Mouse (Mus musculus) thymus, adult 2 months (tissue): ENCODE results near the gene Mob1b. TPM values are rescaled to one million over a fixed set of nuclear protein-coding genes. Genes with fewer than 3 reads are reported as not detected.

Experiments
- DNase-seq: peaks from one replicate; pipeline ENCODE4 v3.0.0; 2021
- H3K27ac ChIP-seq: fragments of 200-500 bp; 2 replicates; pipeline ENCODE4 v1.5.1; 2012; ENCODE audit warnings: low read length, control low read depth; ENCODE audit not compliant: control insufficient read depth, insufficient read depth
- H3K27me3 ChIP-seq: fragments of 200-500 bp; 2 replicates; pipeline ENCODE4 v1.6.1; 2012; ENCODE audit warnings: mild to moderate bottlenecking, low read length, moderate library complexity, mixed read lengths; ENCODE audit not compliant: control insufficient read depth, insufficient read depth
- H3K36me3 ChIP-seq: fragments of 200-500 bp; 2 replicates; pipeline ENCODE4 v1.6.1; 2012; ENCODE audit warnings: mild to moderate bottlenecking, low read length, moderate library complexity; ENCODE audit not compliant: control insufficient read depth, insufficient read depth
- H3K4me1 ChIP-seq: fragments of 200-500 bp; replicated peaks from 2 replicates; pipeline ENCODE4 v1.6.1; 2012; ENCODE audit warnings: low read length; ENCODE audit not compliant: control insufficient read depth, insufficient read depth
- H3K4me3 ChIP-seq: fragments of 200-500 bp; 2 replicates; pipeline ENCODE4 v1.5.1; 2012; ENCODE audit warnings: mild to moderate bottlenecking, low read length, control low read depth, moderate library complexity; ENCODE audit not compliant: control insufficient read depth, insufficient read depth
- CTCF ChIP-seq: fragments of 200-500 bp; IDR thresholded peaks from 2 replicates; pipeline ENCODE4 v1.5.1; 2012; ENCODE audit warnings: mild to moderate bottlenecking, control low read depth, low read length, moderate library complexity, borderline replicate concordance; ENCODE audit not compliant: control insufficient read depth, poor library complexity, insufficient read depth; ENCODE audit errors: extremely low read depth
- POLR2A ChIP-seq: fragments of 200-500 bp; IDR thresholded peaks from 2 replicates; pipeline ENCODE4 v1.6.1; 2012; ENCODE audit warnings: mild to moderate bottlenecking, low read length, control low read depth, moderate library complexity; ENCODE audit not compliant: control insufficient read depth, poor library complexity, insufficient read depth; ENCODE audit errors: extremely low read depth
- WGBS: fragments of 180-500 bp; shearing (Covaris S2); methylation state at CpG from one replicate; pipeline ENCODE4 v1.1.7; 2018; 5-methylcytosine and 5-hydroxymethylcytosine counted together
- polyA plus RNA-seq: library from polyadenylated mRNA; depleted of rRNA; stranded (reverse); fragments of >200 nt; gene quantifications from 2 replicates; pipeline ENCODE4 v1.2.3, GENCODE M21; 2012

The Mob1b gene
- polyA plus RNA-seq, 1 experiment, result 4.9 TPM

DNA sequence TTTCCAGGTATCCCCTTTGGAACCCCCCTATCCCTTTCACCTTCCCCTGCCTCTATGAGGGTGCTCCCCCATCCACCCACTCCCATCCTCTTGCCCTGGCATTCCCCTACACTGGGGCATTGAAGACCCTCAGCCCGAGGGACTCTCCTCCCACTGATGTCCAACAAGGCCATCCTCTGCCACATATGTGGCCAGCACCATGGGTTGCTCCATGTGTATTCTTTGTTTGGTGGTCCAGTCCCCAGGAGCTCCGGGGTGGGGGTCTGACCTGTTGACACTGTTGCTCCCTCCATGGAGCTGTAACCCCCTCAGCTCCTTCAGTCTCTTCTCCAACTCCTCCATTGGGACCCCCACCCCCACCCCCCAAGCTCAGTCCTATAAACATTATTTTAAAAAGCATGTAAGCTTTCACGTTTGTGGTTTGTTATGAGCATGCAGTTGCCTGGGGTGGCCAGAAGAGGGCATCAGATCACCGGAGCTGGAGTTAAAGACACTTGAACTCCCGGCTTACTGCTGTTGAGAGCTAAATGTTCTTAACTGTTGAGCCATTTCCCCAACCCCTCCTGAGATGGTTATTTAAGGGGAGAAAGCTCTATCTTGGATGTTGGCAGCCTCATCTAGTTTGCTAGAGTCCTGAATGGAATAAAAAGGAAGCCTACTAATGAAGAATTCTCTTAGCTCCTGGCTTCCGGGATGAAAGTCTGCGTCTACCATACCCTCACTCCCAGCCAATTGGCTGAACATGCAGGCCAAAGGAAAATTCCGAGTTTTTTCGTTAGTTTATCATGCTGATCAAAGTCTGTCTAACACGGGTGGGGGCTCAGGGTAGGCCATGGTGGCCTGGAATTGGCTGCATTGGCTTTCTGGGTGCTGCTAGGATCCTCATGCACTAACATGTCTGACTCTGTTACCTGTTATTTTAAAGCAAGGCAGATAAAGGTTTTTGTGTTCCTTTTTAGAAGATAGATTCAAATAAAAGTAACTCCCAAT lies 70.9 kb downstream of the Mob1b start:
- DNase-seq, result peak; percentile 42
- 45% methylated on average over 10 of the region's 10 CpGs for WGBS
- Histone ChIP-seq H3K36me3 (no peaks in the 10 kb centered on the region), H3K27ac (no peak overlapping the region), H3K4me3 (no peak overlapping the region), H3K4me1 (no peaks in the 10 kb centered on the region), H3K27me3 (no peaks in the 10 kb centered on the region)
- TF ChIP-seq POLR2A, result no peak
- TF ChIP-seq CTCF, result no peak

DNA sequence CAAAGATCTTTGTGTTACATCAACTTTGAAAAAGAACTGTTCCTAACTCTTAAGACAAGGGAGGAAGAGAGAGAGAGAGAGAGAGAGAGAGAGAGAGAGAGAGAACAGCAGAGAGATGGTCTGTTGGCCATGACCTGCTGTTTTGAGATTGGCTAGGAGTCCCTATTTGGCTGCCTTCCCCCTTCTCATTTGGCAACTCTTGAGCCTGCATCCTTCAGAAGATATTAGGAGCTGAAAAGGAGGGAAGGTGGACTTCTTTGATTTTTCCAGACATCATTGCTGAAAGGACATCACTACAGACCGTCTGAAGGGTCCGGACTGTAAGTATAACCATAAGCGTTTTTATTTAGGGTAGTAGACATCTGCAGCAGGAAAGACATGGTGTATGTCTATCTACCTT lies 73.0 kb downstream of the Mob1b start:
- H3K27ac ChIP-seq, result no peak overlapping the region
- no peaks in the 10 kb centered on the region for H3K27me3 ChIP-seq
- H3K4me3 ChIP-seq, result no peak overlapping the region
- TF ChIP-seq POLR2A, result no peak
- no peak for TF ChIP-seq CTCF
- no peaks in the 10 kb centered on the region for H3K36me3 ChIP-seq
- no peaks in the 10 kb centered on the region for H3K4me1 ChIP-seq
- DNase-seq, result no peak
- WGBS, result 95% methylated on average over 3 of the region's 3 CpGs

DNA sequence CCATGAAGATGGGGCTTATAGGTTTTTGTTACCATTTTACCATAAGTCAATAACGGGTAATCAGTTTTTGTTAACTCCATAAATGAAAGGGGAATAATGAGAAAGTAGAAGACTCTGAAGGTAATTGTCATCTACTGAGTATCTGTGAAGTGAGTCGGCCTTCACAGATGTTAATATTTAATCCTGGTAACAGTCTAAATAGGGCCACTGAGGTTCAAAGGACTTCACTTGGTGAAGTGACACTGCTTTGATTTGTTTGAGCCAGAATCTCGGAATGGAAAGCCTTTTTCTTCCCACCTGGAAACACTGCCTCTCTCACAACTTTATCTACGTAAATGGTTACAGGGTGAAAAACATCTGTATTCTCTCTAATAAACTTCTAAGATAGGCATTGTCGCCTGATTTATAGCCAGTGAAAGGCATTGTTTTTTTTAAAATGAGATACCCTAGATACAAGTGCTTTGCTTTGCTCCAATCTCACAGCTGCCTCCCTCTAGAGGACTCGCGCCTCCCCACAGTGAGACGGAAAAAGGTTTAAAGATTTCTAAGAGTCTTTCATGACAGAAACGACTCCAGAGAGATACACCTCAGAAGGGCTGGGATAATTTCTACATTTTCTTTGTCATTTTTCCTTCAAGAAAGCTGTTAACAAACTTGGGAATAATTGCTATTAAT lies 75.4 kb downstream of the Mob1b start:
- H3K27me3 ChIP-seq, result no peaks in the 10 kb centered on the region
- no peaks in the 10 kb centered on the region for H3K36me3 ChIP-seq
- WGBS, result 79% methylated on average over 9 of the region's 9 CpGs
- DNase-seq, result no peak
- no peaks in the 10 kb centered on the region for H3K4me1 ChIP-seq
- TF ChIP-seq POLR2A (no peak), CTCF (no peak)
- no peak overlapping the region for H3K27ac ChIP-seq
- no peak overlapping the region for H3K4me3 ChIP-seq

DNA sequence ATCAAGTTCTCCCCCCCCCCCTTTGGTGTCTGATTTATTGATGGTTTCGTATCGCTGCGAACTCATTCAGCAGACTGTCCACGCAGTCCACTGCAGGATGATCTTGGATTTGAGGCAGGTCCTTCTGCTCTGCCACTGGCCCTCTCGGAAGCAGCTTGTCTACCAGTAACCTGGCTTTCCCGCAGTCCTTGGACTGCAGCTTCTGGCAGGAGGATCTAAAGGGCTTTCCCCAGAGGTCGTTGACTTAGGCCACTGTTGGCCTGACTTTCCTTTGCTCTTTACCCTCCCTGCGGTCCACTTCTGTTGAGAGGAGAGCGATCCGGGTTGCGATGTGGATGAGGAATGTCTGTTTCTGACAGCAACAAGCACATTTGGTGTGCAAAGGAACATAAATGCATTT lies 75.9 kb downstream of the Mob1b start:
- TF ChIP-seq CTCF (no peak), POLR2A (no peak)
- H3K27me3 ChIP-seq, result no peaks in the 10 kb centered on the region
- H3K36me3 ChIP-seq, result no peaks in the 10 kb centered on the region
- WGBS, result 86% methylated on average over 11 of the region's 11 CpGs
- DNase-seq, result no peak
- H3K4me3 ChIP-seq, result no peak overlapping the region
- H3K27ac ChIP-seq, result no peak overlapping the region
- H3K4me1 ChIP-seq, result no peaks in the 10 kb centered on the region

DNA sequence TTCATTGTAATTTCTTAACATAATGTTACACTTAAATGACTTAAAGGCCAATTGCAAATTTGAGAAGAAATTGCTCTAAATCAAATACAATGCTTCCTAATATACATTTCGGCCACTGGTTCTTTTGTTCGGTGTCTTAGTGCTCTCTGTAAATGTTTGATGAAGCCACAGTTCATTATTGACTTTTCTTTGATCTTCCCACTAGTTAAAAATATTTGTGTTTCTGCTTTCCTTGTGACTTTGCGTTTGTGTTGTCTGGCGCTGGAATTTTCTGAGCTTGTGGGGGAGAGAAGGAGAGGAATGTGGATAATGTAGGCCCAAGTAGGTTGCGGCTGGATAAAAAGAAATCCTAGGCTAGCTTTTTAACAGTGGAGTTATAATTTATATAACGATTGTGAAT lies 76.5 kb downstream of the Mob1b start:
- H3K4me1 ChIP-seq, result no peaks in the 10 kb centered on the region
- H3K36me3 ChIP-seq, result no peaks in the 10 kb centered on the region
- no peak overlapping the region for H3K4me3 ChIP-seq
- 95% methylated on average over 6 of the region's 6 CpGs for WGBS
- DNase-seq, result no peak
- TF ChIP-seq POLR2A (no peak), CTCF (no peak)
- H3K27ac ChIP-seq, result no peak overlapping the region
- H3K27me3 ChIP-seq, result no peaks in the 10 kb centered on the region

DNA sequence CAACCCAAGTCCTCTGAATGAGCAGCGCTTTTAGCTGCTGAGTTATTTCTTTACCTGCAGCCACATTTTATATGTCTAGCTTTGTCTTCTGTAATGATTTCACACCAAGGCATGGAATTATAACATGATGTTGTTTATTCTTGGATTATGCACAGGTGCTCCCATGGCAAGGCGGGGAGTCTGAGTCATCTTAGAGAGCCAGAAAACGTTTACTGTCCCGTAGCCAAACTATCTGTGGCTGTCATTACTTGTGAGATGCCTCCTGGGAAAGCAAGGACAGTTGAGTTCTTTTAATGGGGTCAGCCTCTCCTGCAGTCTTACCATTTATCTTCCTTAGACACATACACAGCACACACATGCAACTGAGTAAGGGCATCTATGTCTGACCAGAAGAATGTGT lies 85.0 kb downstream of the Mob1b start:
- Histone ChIP-seq H3K27ac (no peak overlapping the region), H3K27me3 (no peaks in the 10 kb centered on the region), H3K36me3 (no peaks in the 10 kb centered on the region), H3K4me1 (no peaks in the 10 kb centered on the region), H3K4me3 (no peak overlapping the region)
- 89% methylated on average over 4 of the region's 4 CpGs for WGBS
- TF ChIP-seq CTCF (no peak), POLR2A (no peak)
- no peak for DNase-seq
